Mouse (Mus musculus) intestine, embryonic 16.5 days (tissue): ENCODE data around the gene Deaf1. TPM values are rescaled to one million over a fixed set of nuclear protein-coding genes. Genes with fewer than 3 reads are reported as not detected.
"Not testable (repeated sequence)": the region's sequence is repeated elsewhere in the genome, so short reads cannot be mapped to it uniquely, and the experiment has no call there.

Experiments used
- ATAC-seq: fragments of 200-750 bp; cut with Nextera tagmentation; 2 replicates; pipeline ENCODE4 v1.8.0; 2017; ENCODE audit warnings: moderate TSS enrichment, moderate library complexity
- H3K27ac ChIP-seq: fragments of 300-500 bp; sonication (generic); 2 replicates; pipeline ENCODE4 v1.5.1; 2014; ENCODE audit warnings: mild to moderate bottlenecking, low read length
- H3K27me3 ChIP-seq: fragments of 300-500 bp; sonication (generic); replicated peaks from 2 replicates; pipeline ENCODE4 v1.6.1; 2014; ENCODE audit warnings: low read length, control low read depth, mixed read lengths; ENCODE audit not compliant: control insufficient read depth, insufficient read depth
- H3K36me3 ChIP-seq: fragments of 300-500 bp; sonication (generic); 2 replicates; pipeline ENCODE4 v1.6.1; 2014; ENCODE audit warnings: low read length, control low read depth; ENCODE audit not compliant: control insufficient read depth, insufficient read depth
- H3K4me1 ChIP-seq: fragments of 300-500 bp; sonication (generic); 2 replicates; pipeline ENCODE4 v1.6.1; 2014; ENCODE audit warnings: low read length, control low read depth, mixed read lengths; ENCODE audit not compliant: control insufficient read depth, insufficient read depth
- H3K4me2 ChIP-seq: fragments of 300-500 bp; sonication (generic); 2 replicates; pipeline ENCODE4 v1.6.1; 2014; ENCODE audit warnings: low read depth, low read length, control low read depth
- H3K4me3 ChIP-seq: fragments of 300-500 bp; sonication (generic); 2 replicates; pipeline ENCODE4 v1.5.1; 2014; ENCODE audit warnings: mild to moderate bottlenecking, low read length
- H3K9ac ChIP-seq: fragments of 300-500 bp; sonication (generic); 2 replicates; pipeline ENCODE4 v1.6.1; 2014; ENCODE audit warnings: low read depth, low read length
- H3K9me3 ChIP-seq: fragments of 300-500 bp; sonication (generic); 2 replicates; pipeline ENCODE4 v1.6.1; 2016; ENCODE audit warnings: low read length, control low read depth; ENCODE audit not compliant: control insufficient read depth
- WGBS: fragments of 180-500 bp; shearing (Covaris S2); extraction: QIAGEN DNeasy Blood & Tissue Kit; methylation state at CpG from one replicate; pipeline ENCODE4 v1.1.7; 2014; 5-methylcytosine and 5-hydroxymethylcytosine counted together
- polyA plus RNA-seq: library from polyadenylated mRNA; unstranded; fragments of >200 nt; fragmentation: Nextera tagmentation; extraction: Ambion mirVana; gene quantifications from 2 replicates; pipeline ENCODE4 v1.2.1, GENCODE M21; 2015

Deaf1 gene
- polyA plus RNA-seq, 1 experiment from 2014 or later = 61.0 TPM

DNA sequence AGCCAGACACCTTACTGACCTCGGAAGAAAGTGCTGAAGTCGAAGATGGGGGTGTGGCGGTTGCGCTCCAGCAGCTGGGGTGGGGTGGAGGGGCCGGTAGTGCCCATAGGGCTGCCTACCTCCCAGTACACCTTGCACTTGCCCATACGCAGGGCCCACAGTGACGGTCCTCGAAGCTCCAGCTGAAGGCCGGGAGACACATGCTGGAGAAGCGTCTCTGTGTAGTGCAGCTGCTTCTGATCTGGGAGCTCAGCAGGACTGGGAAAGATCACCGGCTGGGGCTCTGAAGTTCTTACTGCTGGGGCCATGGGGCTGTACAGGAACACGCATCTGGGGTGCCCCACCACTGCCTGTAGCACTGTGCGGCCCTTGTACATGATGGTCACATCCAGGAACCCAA is 63.9 kb downstream of the Deaf1 start:
- H3K9ac ChIP-seq = no peak overlapping the region
- H3K4me2 ChIP-seq = no peak overlapping the region
- ATAC-seq = no peak
- no peak overlapping the region for H3K27ac ChIP-seq
- WGBS = 90% methylated on average over 13 of the region's 13 CpGs
- H3K27me3 ChIP-seq = no peaks in the 10 kb centered on the region
- no peaks in the 10 kb centered on the region for H3K9me3 ChIP-seq
- peaks cover 28% of the 10 kb centered on the region for H3K36me3 ChIP-seq
- no peak overlapping the region for H3K4me3 ChIP-seq
- peaks cover 12% of the 10 kb centered on the region for H3K4me1 ChIP-seq

DNA sequence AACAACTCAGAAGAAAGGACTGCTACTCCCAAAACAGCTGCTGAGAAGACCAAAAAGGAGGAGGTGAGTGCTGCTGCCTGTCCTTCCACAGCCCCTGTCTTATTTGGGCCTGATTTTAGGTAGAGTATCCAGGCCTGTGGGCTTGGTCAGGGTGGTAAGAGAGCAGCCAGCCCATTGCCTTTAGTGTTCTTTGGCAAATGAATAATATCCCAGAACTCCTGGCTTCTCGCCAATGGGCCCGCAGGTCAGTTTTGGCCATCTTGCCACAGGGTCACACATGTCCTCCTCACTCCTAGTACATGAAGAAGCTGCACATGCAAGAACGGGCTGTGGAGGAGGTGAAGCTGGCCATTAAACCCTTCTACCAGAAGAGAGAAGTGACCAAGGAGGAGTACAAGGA is 66.0 kb downstream of the Deaf1 start:
- Histone ChIP-seq H3K4me1 (peaks cover 10% of the 10 kb centered on the region), H3K27ac (no peak overlapping the region), H3K9me3 (no peaks in the 10 kb centered on the region), H3K27me3 (no peaks in the 10 kb centered on the region), H3K9ac (no peak overlapping the region), H3K4me3 (no peak overlapping the region), H3K4me2 (no peak overlapping the region), H3K36me3 (peaks cover 42% of the 10 kb centered on the region)
- WGBS = 93% methylated on average over 3 of the region's 3 CpGs
- no peak for ATAC-seq

DNA sequence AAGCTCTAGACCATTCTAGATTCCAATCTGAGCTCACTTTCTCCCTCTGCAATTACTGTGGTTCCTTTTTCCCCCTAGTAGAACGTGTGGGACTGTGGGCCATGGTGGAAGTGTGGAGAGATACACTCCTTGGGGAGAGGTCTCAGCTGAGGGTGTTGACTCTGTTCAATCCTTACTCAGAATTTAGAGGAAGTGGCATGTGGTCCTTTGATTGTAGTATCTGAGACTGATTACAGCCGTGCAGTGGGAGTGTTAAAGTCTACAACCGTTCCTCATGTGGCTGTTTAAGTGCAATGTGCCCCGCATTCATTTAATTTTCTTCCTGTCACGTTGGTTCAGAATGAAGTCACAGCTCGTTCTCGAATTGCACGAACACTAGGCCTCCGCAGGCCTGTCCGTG is 71.3 kb downstream of the Deaf1 start:
- Histone ChIP-seq H3K4me2 (no peak overlapping the region), H3K27ac (no peak overlapping the region), H3K27me3 (no peaks in the 10 kb centered on the region), H3K9me3 (no peaks in the 10 kb centered on the region), H3K4me1 (no peaks in the 10 kb centered on the region), H3K9ac (no peak overlapping the region), H3K4me3 (no peak overlapping the region), H3K36me3 (peaks cover 44% of the 10 kb centered on the region)
- WGBS = 90% methylated on average over 10 of the region's 10 CpGs
- no peak for ATAC-seq

DNA sequence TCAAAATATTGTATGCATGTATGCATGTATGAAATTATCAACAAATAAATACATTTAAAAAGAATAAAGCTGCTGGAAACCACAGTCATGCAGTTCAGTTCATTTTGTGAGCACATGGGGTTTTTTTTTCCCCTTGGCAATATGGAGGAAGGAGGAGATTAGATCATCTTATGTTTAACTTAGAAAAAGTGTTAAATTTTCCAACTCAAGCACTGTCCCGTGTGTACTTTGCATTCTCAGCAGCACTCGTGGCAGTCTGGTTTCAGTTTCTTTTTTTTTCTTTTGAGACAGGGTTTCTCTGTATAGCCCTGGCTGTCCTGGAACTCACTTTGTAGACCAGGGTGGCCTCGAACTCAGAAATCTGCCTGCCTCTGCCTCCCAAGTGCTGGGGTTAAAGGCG is 77.0 kb downstream of the Deaf1 start:
- H3K4me1 ChIP-seq, H3K9me3 ChIP-seq, H3K27me3 ChIP-seq, ATAC-seq, H3K4me2 ChIP-seq, H3K9ac ChIP-seq, H3K27ac ChIP-seq, H3K4me3 ChIP-seq: not testable (repeated sequence)
- peaks cover 32% of the 10 kb centered on the region for H3K36me3 ChIP-seq
- WGBS = 81% methylated on average over 4 of the region's 4 CpGs

Other genes with a start within 250 kb of the Deaf1 start
- 31.3 and 32.4 TPM in 2 replicates for gene Pkp3, start 249.5 kb downstream of the Deaf1 start, polyA plus RNA-seq
- gene Sigirr, start 227.1 kb downstream of the Deaf1 start, polyA plus RNA-seq = 29.4 and 32.8 TPM in 2 replicates
- 43.6 and 50.1 TPM in 2 replicates for gene Ano9, start 209.9 kb downstream of the Deaf1 start, polyA plus RNA-seq
- gene Ptdss2, start 205.3 kb downstream of the Deaf1 start, polyA plus RNA-seq = 59.0 and 60.3 TPM in 2 replicates
- 159 and 160 TPM in 2 replicates for gene Rnh1, start 154.8 kb downstream of the Deaf1 start, polyA plus RNA-seq
- gene Hras, start 133.7 kb downstream of the Deaf1 start, polyA plus RNA-seq = 21.9 and 47.0 TPM in 2 replicates
- gene Lrrc56, start 133.5 kb downstream of the Deaf1 start, polyA plus RNA-seq = 5.3 and 6.5 TPM in 2 replicates
- gene Lmntd2, start 113.6 kb downstream of the Deaf1 start, polyA plus RNA-seq = 4.0 TPM in 2 replicates
- gene Rassf7, start 111.8 kb downstream of the Deaf1 start, polyA plus RNA-seq = 75.6 and 77.5 TPM in 2 replicates
- gene Phrf1, start 98.9 kb downstream of the Deaf1 start, polyA plus RNA-seq = 55.2 and 56.7 TPM in 2 replicates
- gene Irf7, start 61.2 kb downstream of the Deaf1 start, polyA plus RNA-seq = 6.5 and 9.1 TPM in 2 replicates
- gene Cdhr5, start 50.9 kb downstream of the Deaf1 start, polyA plus RNA-seq = 167 and 234 TPM in 2 replicates
- gene Sct, start 48.6 kb downstream of the Deaf1 start, polyA plus RNA-seq = 304 and 334 TPM in 2 replicates
- gene Drd4, start 35.7 kb downstream of the Deaf1 start, polyA plus RNA-seq = 0.23 and 0.48 TPM in 2 replicates
- gene Tmem80, start within 50 bp of the Deaf1 start, polyA plus RNA-seq = 32.4 and 34.2 TPM in 2 replicates
- 191 and 214 TPM in 2 replicates for gene Eps8l2, start 11.2 kb upstream of the Deaf1 start, polyA plus RNA-seq
- gene Taldo1, start 64.5 kb upstream of the Deaf1 start, polyA plus RNA-seq = 567 and 582 TPM in 2 replicates
- gene Gatd1, start 86.4 kb upstream of the Deaf1 start, polyA plus RNA-seq = 47.5 and 48.2 TPM in 2 replicates
- 3.2 and 4.0 TPM in 2 replicates for gene Cend1, start 101.8 kb upstream of the Deaf1 start, polyA plus RNA-seq
- 34.6 and 37.7 TPM in 2 replicates for gene Slc25a22, start 110.2 kb upstream of the Deaf1 start, polyA plus RNA-seq
- gene Pidd1, start 116.3 kb upstream of the Deaf1 start, polyA plus RNA-seq = 7.3 and 8.0 TPM in 2 replicates
- 1,164 and 1,258 TPM in 2 replicates for gene Rplp2, start 119.7 kb upstream of the Deaf1 start, polyA plus RNA-seq
- gene Pnpla2, start 127.5 kb upstream of the Deaf1 start, polyA plus RNA-seq = 45.5 and 45.7 TPM in 2 replicates
- 19.3 and 21.0 TPM in 2 replicates for gene Cracr2b, start 133.4 kb upstream of the Deaf1 start, polyA plus RNA-seq
- 30.6 and 30.8 TPM in 2 replicates for gene Cd151, start 139.7 kb upstream of the Deaf1 start, polyA plus RNA-seq
- gene Polr2l, start 147.4 kb upstream of the Deaf1 start, polyA plus RNA-seq = 50.9 and 57.1 TPM in 2 replicates
- gene Tspan4, start 147.6 kb upstream of the Deaf1 start, polyA plus RNA-seq = 58.2 and 59.2 TPM in 2 replicates
- gene Chid1, start 212.2 kb upstream of the Deaf1 start, polyA plus RNA-seq = 69.8 and 76.5 TPM in 2 replicates
- 89.4 and 103 TPM in 2 replicates for gene Ap2a2, start 234.5 kb upstream of the Deaf1 start, polyA plus RNA-seq